Mouse (Mus musculus) kidney, postnatal 0 days (tissue): ENCODE data around the gene Mllt3. TPM values are rescaled to one million over a fixed set of nuclear protein-coding genes. Genes with fewer than 3 reads are reported as not detected.

Source experiments
- ATAC-seq: fragments of 200-750 bp; cut with Nextera tagmentation; replicated peaks from 2 replicates; pipeline ENCODE4 v1.8.0; 2017; ENCODE audit warnings: low read depth, moderate number of reproducible peaks, moderate TSS enrichment, moderate library complexity; ENCODE audit not compliant: low FRiP score
- DNase-seq: peaks from one replicate; pipeline ENCODE4 v3.0.0-alpha.2; 2016; ENCODE audit warnings: low spot score
- H3K27ac ChIP-seq: fragments of 300-500 bp; sonication (generic); 2 replicates; pipeline ENCODE4 v1.5.1; 2014; ENCODE audit warnings: mild to moderate bottlenecking
- H3K27me3 ChIP-seq: fragments of 300-500 bp; sonication (generic); 2 replicates; pipeline ENCODE4 v1.6.1; 2014; ENCODE audit warnings: low read length, mixed read lengths; ENCODE audit not compliant: insufficient read depth
- H3K36me3 ChIP-seq: fragments of 300-500 bp; sonication (generic); 2 replicates; pipeline ENCODE4 v1.6.1; 2014; ENCODE audit warnings: low read length, mixed read lengths; ENCODE audit not compliant: insufficient read depth
- H3K4me1 ChIP-seq: fragments of 300-500 bp; sonication (generic); replicated peaks from 2 replicates; pipeline ENCODE4 v1.6.1; 2014; ENCODE audit warnings: antibody characterized with exemption, low read length, mixed read lengths; ENCODE audit not compliant: insufficient read depth
- H3K4me2 ChIP-seq: fragments of 300-500 bp; sonication (generic); 2 replicates; pipeline ENCODE4 v1.6.1; 2014; ENCODE audit warnings: mild to moderate bottlenecking, low read length, moderate library complexity, mixed read lengths
- H3K4me3 ChIP-seq: fragments of 300-500 bp; sonication (generic); replicated peaks from 2 replicates; pipeline ENCODE4 v1.5.1; 2014; ENCODE audit warnings: low read depth, low read length
- H3K9ac ChIP-seq: fragments of 300-500 bp; sonication (generic); 2 replicates; pipeline ENCODE4 v1.6.1; 2014; ENCODE audit warnings: low read depth, low read length
- H3K9me3 ChIP-seq: fragments of 300-500 bp; sonication (generic); replicated peaks from 2 replicates; pipeline ENCODE4 v1.6.1; 2016; ENCODE audit warnings: low read length, inconsistent platforms, mixed read lengths
- CTCF ChIP-seq: IDR thresholded peaks from 2 replicates; pipeline ENCODE4 v1.5.1; 2016; ENCODE audit warnings: antibody characterized with exemption, low read depth, mild to moderate bottlenecking, moderate library complexity
- WGBS: fragments of 180-500 bp; shearing (Covaris S2); extraction: QIAGEN DNeasy Blood & Tissue Kit; methylation state at CpG from one replicate; pipeline ENCODE4 v1.1.7; 2014; 5-methylcytosine and 5-hydroxymethylcytosine counted together
- polyA plus RNA-seq: library from polyadenylated mRNA; unstranded; fragments of >200 nt; fragmentation: Nextera tagmentation; extraction: Ambion mirVana; gene quantifications from 2 replicates; pipeline ENCODE4 v1.2.1, GENCODE M21; 2015

Gene Mllt3
- polyA plus RNA-seq, 1 experiment from 2014 or later: 28.9 TPM

DNA sequence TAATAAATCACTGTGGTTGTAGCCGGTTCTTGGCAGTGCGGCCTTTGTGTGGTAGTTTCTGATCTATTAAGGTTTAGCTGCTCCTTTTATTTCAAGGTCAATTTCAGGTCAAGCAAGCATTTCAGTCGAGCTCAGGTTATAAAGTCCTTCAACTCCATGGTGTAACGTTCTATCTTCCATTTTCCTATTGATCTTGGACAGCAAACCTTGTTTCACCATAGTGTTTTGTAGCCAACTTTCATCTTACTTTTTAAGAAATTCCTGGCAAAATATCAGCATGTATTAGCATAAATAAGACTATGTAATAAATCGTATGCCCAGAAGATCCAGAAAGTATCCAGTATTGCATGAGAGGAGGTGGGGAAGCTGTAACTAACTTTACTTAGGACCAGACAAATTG, 240.7 kb downstream of the Mllt3 start:
- Histone ChIP-seq H3K27me3 (no peaks in the 10 kb centered on the region), H3K36me3 (peaks cover 8% of the 10 kb centered on the region), H3K4me2 (no peak overlapping the region), H3K9me3 (no peaks in the 10 kb centered on the region), H3K4me1 (no peaks in the 10 kb centered on the region), H3K4me3 (no peak overlapping the region), H3K9ac (no peak overlapping the region), H3K27ac (no peak overlapping the region)
- 43% methylated on average over 5 of the region's 5 CpGs for WGBS
- ATAC-seq (no peak), DNase-seq (no peak)
- TF ChIP-seq CTCF: no peak

DNA sequence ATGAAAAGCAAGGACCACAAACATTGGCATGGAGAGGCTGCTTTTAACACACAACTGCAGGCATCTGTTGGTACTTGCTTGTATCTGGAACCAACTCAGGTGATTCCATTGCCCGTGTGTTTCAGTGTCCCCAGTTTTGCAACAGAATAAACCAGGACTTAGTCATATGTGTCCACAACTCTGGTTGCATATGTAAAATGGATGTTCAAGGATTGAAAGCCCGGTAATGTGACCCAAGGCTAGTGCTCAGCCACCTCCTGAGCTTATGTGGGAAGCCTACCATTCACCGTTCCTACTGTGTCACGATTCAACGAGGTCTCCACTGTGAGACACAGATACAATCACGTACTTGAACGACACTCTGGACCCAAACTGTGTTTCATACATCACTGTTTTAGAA, 243.7 kb downstream of the Mllt3 start:
- H3K9me3 ChIP-seq: no peaks in the 10 kb centered on the region
- H3K4me2 ChIP-seq: no peak overlapping the region
- 91% methylated on average over 7 of the region's 7 CpGs for WGBS
- H3K4me3 ChIP-seq: no peak overlapping the region
- DNase-seq (no peak), ATAC-seq (no peak)
- no peak overlapping the region for H3K27ac ChIP-seq
- no peaks in the 10 kb centered on the region for H3K4me1 ChIP-seq
- H3K27me3 ChIP-seq: no peaks in the 10 kb centered on the region
- TF ChIP-seq CTCF: no peak
- peaks cover 8% of the 10 kb centered on the region for H3K36me3 ChIP-seq
- no peak overlapping the region for H3K9ac ChIP-seq

DNA sequence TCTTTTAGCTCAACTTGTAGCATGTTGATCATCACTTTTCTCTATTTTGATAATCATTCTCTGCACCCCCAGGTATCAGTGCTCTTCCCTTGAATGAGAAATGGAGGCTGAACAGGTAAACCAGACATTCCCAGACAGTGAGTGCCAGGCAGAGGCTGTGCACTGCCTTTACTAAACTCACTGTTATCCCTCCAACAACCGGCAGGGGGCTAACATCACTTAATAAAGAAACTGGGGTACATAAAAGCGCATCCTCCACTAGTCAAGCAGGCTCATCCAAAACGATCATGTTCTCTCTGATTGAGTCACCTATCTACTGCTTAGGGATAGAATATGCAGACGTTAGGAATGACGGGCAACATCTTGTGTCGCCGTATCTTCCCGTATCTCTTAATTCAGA, 244.5 kb downstream of the Mllt3 start:
- ATAC-seq (no peak), DNase-seq (peak; percentile 78)
- Histone ChIP-seq H3K9ac (no peak overlapping the region), H3K27ac (no peak overlapping the region), H3K4me1 (no peaks in the 10 kb centered on the region), H3K4me2 (no peak overlapping the region), H3K9me3 (no peaks in the 10 kb centered on the region), H3K4me3 (no peak overlapping the region), H3K27me3 (no peaks in the 10 kb centered on the region), H3K36me3 (peaks cover 8% of the 10 kb centered on the region)
- 78% methylated on average over 8 of the region's 8 CpGs for WGBS
- peak; percentile 72 for TF ChIP-seq CTCF

DNA sequence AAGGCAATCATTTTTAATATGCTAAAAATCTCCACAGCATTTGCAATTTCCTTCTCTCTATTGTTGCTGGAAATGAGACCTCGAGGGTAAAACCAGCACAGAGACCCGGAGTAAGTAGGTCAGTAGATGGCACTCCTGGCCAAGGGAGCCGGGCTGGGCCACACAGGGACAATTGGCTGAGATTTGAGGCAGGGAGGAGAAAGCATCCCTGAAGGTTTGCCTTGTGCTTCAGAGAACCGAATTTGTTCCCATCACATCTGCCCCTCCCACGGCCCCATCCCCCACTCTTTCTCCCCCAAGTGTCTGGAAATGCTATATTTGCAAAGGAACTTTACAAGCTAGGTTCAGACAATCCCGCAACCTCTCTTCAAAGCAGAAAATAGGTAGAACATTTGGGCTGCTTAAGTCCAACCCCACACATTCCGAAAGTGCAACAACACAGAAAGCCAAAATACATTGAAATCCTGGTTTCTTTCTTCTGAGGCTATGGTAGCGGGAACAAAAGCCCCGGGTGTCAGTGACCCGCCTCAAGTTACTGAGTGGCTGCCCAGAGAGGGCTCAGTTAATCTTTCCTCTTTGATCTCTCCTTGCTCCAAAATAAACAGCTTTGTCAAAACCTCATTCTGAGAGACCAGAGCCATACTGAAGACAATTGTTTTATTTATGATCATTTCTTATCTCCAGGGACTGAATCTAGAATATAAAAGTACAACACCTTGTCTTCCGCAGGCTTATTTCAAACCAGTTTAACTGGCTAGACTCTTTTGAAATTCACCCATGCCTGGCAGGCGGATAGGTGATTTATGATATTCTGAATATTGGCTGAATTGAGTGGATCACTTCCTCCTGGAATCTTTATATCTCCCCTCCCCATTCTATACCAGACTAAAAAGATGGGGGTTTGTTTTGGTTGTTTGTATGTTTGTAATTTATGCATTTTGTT, 247.8 kb downstream of the Mllt3 start:
- Histone ChIP-seq H3K27ac (no peak overlapping the region), H3K4me3 (no peak overlapping the region), H3K9me3 (no peaks in the 10 kb centered on the region), H3K9ac (no peak overlapping the region), H3K4me2 (peak overlapping the region; percentile 1; the same call in 1 of the 2 replicates), H3K27me3 (no peaks in the 10 kb centered on the region), H3K4me1 (no peaks in the 10 kb centered on the region), H3K36me3 (peaks cover 4% of the 10 kb centered on the region; the same call in 1 of the 2 replicates)
- ATAC-seq (no peak), DNase-seq (peak; percentile 82)
- 14% methylated on average over 12 of the region's 12 CpGs for WGBS
- peak; percentile 79 for TF ChIP-seq CTCF

GRCm38 (mm10) chr4:87783809-87784208, 249.4 kb downstream of the Mllt3 start:
- Histone ChIP-seq H3K4me1 (no peaks in the 10 kb centered on the region), H3K4me3 (no peak overlapping the region), H3K4me2 (no peak overlapping the region), H3K9ac (no peak overlapping the region), H3K27me3 (no peaks in the 10 kb centered on the region), H3K9me3 (no peaks in the 10 kb centered on the region), H3K27ac (no peak overlapping the region), H3K36me3 (peaks cover 3% of the 10 kb centered on the region; the same call in 1 of the 2 replicates)
- TF ChIP-seq CTCF: no peak
- no peak for ATAC-seq
- DNase-seq: no peak
- 91% methylated on average over 2 of the region's 2 CpGs for WGBS

DNA sequence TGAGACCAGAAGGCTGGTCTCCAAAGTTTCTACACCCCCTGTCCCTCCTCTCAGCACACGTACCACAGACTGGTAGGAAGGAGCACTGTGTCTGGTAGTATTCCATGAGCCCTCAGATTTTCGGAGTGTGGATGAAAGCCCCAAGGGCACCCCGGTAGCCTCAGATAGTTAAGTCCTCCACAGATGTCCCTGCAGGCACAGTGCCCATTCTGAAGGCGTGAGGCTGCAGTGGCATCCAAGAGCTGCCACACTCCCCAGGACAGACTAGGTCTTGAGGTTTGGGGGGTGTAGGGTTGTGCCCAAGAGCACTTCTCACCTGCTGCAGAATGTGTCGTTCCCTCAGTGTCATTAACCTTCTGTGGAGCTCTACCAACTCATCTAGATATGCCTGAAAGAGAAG, 251.2 kb downstream of the Mllt3 start:
- Histone ChIP-seq H3K27ac (no peak overlapping the region), H3K4me1 (no peaks in the 10 kb centered on the region), H3K9me3 (no peaks in the 10 kb centered on the region), H3K9ac (no peak overlapping the region), H3K4me2 (no peak overlapping the region), H3K27me3 (no peaks in the 10 kb centered on the region), H3K36me3 (no peaks in the 10 kb centered on the region), H3K4me3 (no peak overlapping the region)
- ATAC-seq (no peak), DNase-seq (no peak)
- 90% methylated on average over 5 of the region's 5 CpGs for WGBS
- no peak for TF ChIP-seq CTCF

- H3K4me1 ChIP-seq: no peaks in the 10 kb centered on the region
- TF ChIP-seq CTCF: no peak
- 82% methylated on average over 2 of the region's 2 CpGs for WGBS
- no peak overlapping the region for H3K4me2 ChIP-seq
- DNase-seq: no peak
- no peaks in the 10 kb centered on the region for H3K36me3 ChIP-seq
- no peaks in the 10 kb centered on the region for H3K9me3 ChIP-seq
- H3K9ac ChIP-seq: no peak overlapping the region
- no peak overlapping the region for H3K4me3 ChIP-seq
- no peak overlapping the region for H3K27ac ChIP-seq
- no peaks in the 10 kb centered on the region for H3K27me3 ChIP-seq
- no peak for ATAC-seq
Measured at GRCm38 (mm10) chr4:87775721-87776120, 257.4 kb downstream of the Mllt3 start.
